In genomic region chr19:57257801-57258200, GRCm38 (mm10) we compare ENCODE assay signal across 13 mouse cellular contexts.
"Had no signal": no experiment of that assay in that cellular context is flagged by ENCODE, and none has a peak within 500 bp of the region (broad histone marks: within the 10 kb centered on the region; RNA-seq: fewer than 3 reads in every experiment).

No protein-coding gene starts in this region.

- ATAC-seq: midbrain, embryonic 15.5 days had no signal

- H3K9me3 ChIP-seq: kidney, embryonic 15.5 days; limb, embryonic 10.5 days; lung, embryonic 15.5 days; midbrain, embryonic 15.5 days; neural tube, embryonic 12.5 days had no signal

- H3K4me1 ChIP-seq: megakaryocyte, embryonic 14.5 days; midbrain, embryonic 15.5 days; neural tube, embryonic 12.5 days had no signal

- H3K9ac ChIP-seq: kidney, embryonic 15.5 days; lung, embryonic 15.5 days; midbrain, embryonic 15.5 days; neural tube, embryonic 12.5 days had no signal

- H3K4me3 ChIP-seq: kidney, embryonic 15.5 days; limb, embryonic 10.5 days; lung, embryonic 15.5 days; megakaryocyte, embryonic 14.5 days; midbrain, embryonic 15.5 days; neural tube, embryonic 12.5 days had no signal

- DNase-seq: kidney, adult 2 months; kidney, postnatal 14 days; lung, postnatal 14 days; thymus, adult 18-20 months; thymus, postnatal 14 days had no signal

- H3K27ac ChIP-seq: kidney, embryonic 15.5 days; limb, embryonic 10.5 days; lung, embryonic 15.5 days; macrophage; midbrain, embryonic 15.5 days; neural tube, embryonic 12.5 days had no signal

- H3K27me3 ChIP-seq: kidney, embryonic 15.5 days; lung, embryonic 15.5 days; megakaryocyte, embryonic 14.5 days; midbrain, embryonic 15.5 days; neural tube, embryonic 12.5 days had no signal

- H3K4me2 ChIP-seq: kidney, embryonic 15.5 days; lung, embryonic 15.5 days; midbrain, embryonic 11.5 days; midbrain, embryonic 15.5 days; neural tube, embryonic 12.5 days had no signal

- H3K36me3 ChIP-seq: kidney, embryonic 15.5 days; limb, embryonic 10.5 days; lung, embryonic 15.5 days; midbrain, embryonic 15.5 days; neural tube, embryonic 12.5 days had no signal
